Mouse (Mus musculus) testis, adult 2 months (tissue): ENCODE data around the gene Slc8a1.

Source experiments
- CTCF ChIP-seq: fragments of 200-500 bp; IDR thresholded peaks from 2 replicates; pipeline ENCODE4 v1.5.1; 2012; ENCODE audit warnings: low read depth, mild to moderate bottlenecking, inconsistent platforms, low read length, moderate library complexity; ENCODE audit not compliant: control insufficient read depth, insufficient read depth, insufficient replicate concordance
- POLR2A ChIP-seq: fragments of 200-500 bp; IDR thresholded peaks from 2 replicates; pipeline ENCODE4 v1.6.1; 2012; ENCODE audit warnings: low read depth, mild to moderate bottlenecking, inconsistent platforms, low read length, moderate library complexity; ENCODE audit not compliant: control insufficient read depth

DNA sequence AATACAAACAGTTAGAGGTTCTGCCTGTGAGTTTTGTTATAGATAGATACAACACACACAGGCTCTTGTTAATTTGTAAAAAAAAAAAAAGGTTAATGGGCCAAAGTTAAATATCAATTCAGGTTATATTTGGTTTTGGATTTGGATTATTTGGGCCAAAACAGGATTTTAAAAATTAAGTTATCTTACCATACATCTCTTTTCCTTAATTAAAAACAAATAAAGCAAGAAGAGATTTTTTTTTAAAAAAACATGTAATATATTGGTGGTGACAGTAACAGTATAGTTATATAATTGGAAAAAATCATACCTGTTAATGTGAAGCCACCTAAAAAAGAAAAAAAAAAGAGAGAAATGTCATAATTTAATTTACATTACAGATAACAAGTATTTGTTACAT is 296.7 kb downstream of the Slc8a1 start, which contains the start of gene Gm11096:
- TF ChIP-seq CTCF (no peak), POLR2A (no peak)
